ENCODE assay signal across 8 mouse cellular contexts in genomic region chr8:122793375-122794174, GRCm38 (mm10). TPM values are rescaled to one million over a fixed set of nuclear protein-coding genes. Genes with fewer than 3 reads are reported as not detected.
DNase-seq lines count a peak whose midpoint lies in the region; ATAC-seq and TF ChIP-seq lines count a peak whose summit lies in the region.

No protein-coding gene starts in this region.

- intact Hi-C loops in gastrocnemius, adult 2 months (cut with DNase I) = no loop called here

- peak overlapping the region; percentile 21; the same call in 1 of the 2 replicates for H3K9ac ChIP-seq in heart, embryonic 13.5 days
- H3K9ac ChIP-seq in stomach, embryonic 15.5 days = no peak overlapping the region

- ATAC-seq in heart, embryonic 13.5 days (ENCODE audit: extremely low read depth, insufficient number of reproducible peaks, low FRiP score, low TSS enrichment) = no peak; the same call in 1 of the 2 replicates
- peak; percentile 72 for ATAC-seq in stomach, embryonic 15.5 days (ENCODE audit: insufficient read depth, low FRiP score, low read depth)

- DNase-seq in gastrocnemius, adult 2 months = peak; percentile 33
- no peak for DNase-seq in gastrocnemius, adult 18-20 months (ENCODE audit: low spot score)
- peak; percentile 84 for DNase-seq in brain, embryonic 14.5 days (ENCODE audit: low read depth)
- peak; percentile 87 for DNase-seq in kidney, postnatal 10 days
- no peak for DNase-seq in thymus, postnatal 14 days
- no peak for DNase-seq in spleen, adult 18-20 months

- TF ChIP-seq POLR2A in brain, embryonic 14.5 days (IDR thresholded peaks at IDR 0.05; ENCODE audit: borderline replicate concordance, extremely low read depth, insufficient read depth, insufficient read length, poor library complexity, severe bottlenecking) = no peak

- WGBS in heart, embryonic 13.5 days = 63% methylated on average over 18 of the region's 18 CpGs
- 62% methylated on average over 18 of the region's 18 CpGs for WGBS in stomach, embryonic 15.5 days

- no peaks in the 10 kb centered on the region for H3K27me3 ChIP-seq in heart, embryonic 13.5 days (replicated peaks)
- H3K27me3 ChIP-seq in stomach, embryonic 15.5 days (replicated peaks) = no peaks in the 10 kb centered on the region

- peaks cover 14% of the 10 kb centered on the region for H3K4me1 ChIP-seq in heart, embryonic 13.5 days
- no peaks in the 10 kb centered on the region; the same call in 1 of the 2 replicates for H3K4me1 ChIP-seq in stomach, embryonic 15.5 days

- TF ChIP-seq CTCF in gastrocnemius, adult 2 months (IDR thresholded peaks at IDR 0.05) = no peak
- TF ChIP-seq CTCF in brain, embryonic 14.5 days (IDR thresholded peaks at IDR 0.05; ENCODE audit: borderline replicate concordance, extremely low read depth, insufficient read depth, insufficient read length) = no peak

- peaks cover 29% of the 10 kb centered on the region for H3K36me3 ChIP-seq in heart, embryonic 13.5 days
- H3K36me3 ChIP-seq in stomach, embryonic 15.5 days = no peaks in the 10 kb centered on the region

- no peak overlapping the region for H3K27ac ChIP-seq in gastrocnemius, adult 2 months
- H3K27ac ChIP-seq in heart, embryonic 13.5 days (replicated peaks) = peak overlapping the region; percentile 24; the same call in 1 of the 2 replicates
- peak overlapping the region; percentile 54; the same call in 1 of the 2 replicates for H3K27ac ChIP-seq in stomach, embryonic 15.5 days

- no peak overlapping the region for H3K4me3 ChIP-seq in gastrocnemius, adult 2 months
- no peak overlapping the region for H3K4me3 ChIP-seq in heart, embryonic 13.5 days
- no peak overlapping the region for H3K4me3 ChIP-seq in stomach, embryonic 15.5 days (replicated peaks)

- no peaks in the 10 kb centered on the region for H3K9me3 ChIP-seq in heart, embryonic 13.5 days
- H3K9me3 ChIP-seq in stomach, embryonic 15.5 days = no peaks in the 10 kb centered on the region

- no peak overlapping the region for H3K4me2 ChIP-seq in heart, embryonic 13.5 days
- H3K4me2 ChIP-seq in stomach, embryonic 15.5 days = no peak overlapping the region

RNA-seq across cellular contexts. Expression of gene Acsf3, which starts 18.3 kb away (rescaled TPM):
- total RNA-seq in gastrocnemius, adult 2 months (2021) = 10 to 100 TPM; 11.1 to 16.4 TPM
- total RNA-seq in gastrocnemius, adult 18-20 months (2021) = 10 to 100 TPM; 12.4 to 12.9 TPM
- polyA plus RNA-seq in brain, embryonic 14.5 days (2012; rRNA removed) = 18.9 and 19.5 TPM in 2 replicates
- polyA plus RNA-seq in heart, embryonic 13.5 days (2015; fragmentation: Nextera tagmentation; extraction: Ambion mirVana) = 14.3 and 15.4 TPM in 2 replicates
- polyA plus RNA-seq in stomach, embryonic 15.5 days (2015; fragmentation: Nextera tagmentation; extraction: Ambion mirVana) = 16.5 and 20.6 TPM in 2 replicates

RNA-seq across cellular contexts. Expression of gene Cdh15, which starts 54.2 kb away (rescaled TPM):
- total RNA-seq in gastrocnemius, adult 2 months (2021) = 10 to 100 TPM; 19.0 to 22.8 TPM
- 10 to 100 TPM; 16.2 to 20.5 TPM for total RNA-seq in gastrocnemius, adult 18-20 months (2021)
- polyA plus RNA-seq in brain, embryonic 14.5 days (2012; rRNA removed) = 1.0 and 1.2 TPM in 2 replicates
- 0.47 and 0.55 TPM in 2 replicates for polyA plus RNA-seq in heart, embryonic 13.5 days (2015; fragmentation: Nextera tagmentation; extraction: Ambion mirVana)
- 0.49 and 0.88 TPM in 2 replicates for polyA plus RNA-seq in stomach, embryonic 15.5 days (2015; fragmentation: Nextera tagmentation; extraction: Ambion mirVana)

Comparison
In these comparisons a context has a peak if more than half of its experiments do, and no peak if none do; other contexts are left out.
1. DNase-seq: peak in gastrocnemius, adult 2 months (single experiment), brain, embryonic 14.5 days (single experiment) and kidney, postnatal 10 days (single experiment); none in gastrocnemius, adult 18-20 months (single experiment), thymus, postnatal 14 days (single experiment) and spleen, adult 18-20 months (0 of 2).